Mouse (Mus musculus) intestine, embryonic 14.5 days (tissue): ENCODE results near the gene Sema3d. TPM values are rescaled to one million over a fixed set of nuclear protein-coding genes. Genes with fewer than 3 reads are reported as not detected.

Experiments
- ATAC-seq: fragments of 200-750 bp; cut with Nextera tagmentation; replicated peaks from 2 replicates; pipeline ENCODE4 v1.8.0; 2017; ENCODE audit warnings: low read depth, moderate number of reproducible peaks, moderate TSS enrichment, moderate library complexity; ENCODE audit not compliant: low FRiP score, low TSS enrichment
- DNase-seq: peaks from one replicate; pipeline ENCODE4 v3.0.0-alpha.2; 2018; ENCODE audit warnings: low spot score
- H3K27ac ChIP-seq: fragments of 300-500 bp; sonication (generic); 2 replicates; pipeline ENCODE4 v1.5.1; 2014; ENCODE audit warnings: low read depth, mild to moderate bottlenecking, control low read depth
- H3K27me3 ChIP-seq: fragments of 300-500 bp; sonication (generic); replicated peaks from 2 replicates; pipeline ENCODE4 v1.6.1; 2014; ENCODE audit warnings: low read length, control low read depth; ENCODE audit not compliant: control insufficient read depth, insufficient read depth
- H3K36me3 ChIP-seq: fragments of 300-500 bp; sonication (generic); 2 replicates; pipeline ENCODE4 v1.6.1; 2014; ENCODE audit warnings: low read length, control low read depth; ENCODE audit not compliant: control insufficient read depth, insufficient read depth
- H3K4me1 ChIP-seq: fragments of 300-500 bp; sonication (generic); replicated peaks from 2 replicates; pipeline ENCODE4 v1.6.1; 2014; ENCODE audit warnings: low read length, control low read depth, mixed read lengths; ENCODE audit not compliant: control insufficient read depth, insufficient read depth
- H3K4me2 ChIP-seq: fragments of 300-500 bp; sonication (generic); 2 replicates; pipeline ENCODE4 v1.6.1; 2014; ENCODE audit warnings: low read length
- H3K4me3 ChIP-seq: fragments of 300-500 bp; sonication (generic); 2 replicates; pipeline ENCODE4 v1.5.1; 2014; ENCODE audit warnings: low read depth, low read length, control low read depth, mixed read lengths
- H3K9ac ChIP-seq: fragments of 300-500 bp; sonication (generic); 2 replicates; pipeline ENCODE4 v1.6.1; 2014; ENCODE audit warnings: mild to moderate bottlenecking, low read length
- H3K9me3 ChIP-seq: fragments of 300-500 bp; sonication (generic); 2 replicates; pipeline ENCODE4 v1.6.1; 2016; ENCODE audit warnings: low read length, control low read depth; ENCODE audit not compliant: control insufficient read depth
- whole genome bisulfite sequencing: fragments of 180-500 bp; shearing (Covaris S2); extraction: QIAGEN DNeasy Blood & Tissue Kit; methylation state at CpG from one replicate; pipeline ENCODE4 v1.1.7; 2014; 5-methylcytosine and 5-hydroxymethylcytosine counted together
- polyA plus RNA-seq: library from polyadenylated mRNA; unstranded; fragments of >200 nt; fragmentation: Nextera tagmentation; extraction: Ambion mirVana; gene quantifications from 2 replicates; pipeline ENCODE4 v1.2.1, GENCODE M21; 2014

Gene Sema3d
- polyA plus RNA-seq, 1 experiment from 2014 or later = 12.4 TPM

GRCm38 (mm10) chr5:12563132-12563531 lies 179.9 kb downstream of the Sema3d start:
- H3K4me3 ChIP-seq = no peak overlapping the region
- 83% methylated on average over 11 of the region's 11 CpGs for WGBS
- H3K27me3 ChIP-seq = no peaks in the 10 kb centered on the region
- no peaks in the 10 kb centered on the region for H3K4me1 ChIP-seq
- no peak for DNase-seq
- ATAC-seq = no peak
- H3K9ac ChIP-seq = no peak overlapping the region
- no peak overlapping the region for H3K27ac ChIP-seq
- no peaks in the 10 kb centered on the region for H3K36me3 ChIP-seq
- no peak overlapping the region for H3K4me2 ChIP-seq
- no peaks in the 10 kb centered on the region for H3K9me3 ChIP-seq

- 61% methylated on average over 2 of the region's 2 CpGs for WGBS
- Histone ChIP-seq H3K36me3 (no peaks in the 10 kb centered on the region), H3K4me3 (no peak overlapping the region), H3K9me3 (no peaks in the 10 kb centered on the region), H3K4me2 (no peak overlapping the region), H3K27me3 (no peaks in the 10 kb centered on the region), H3K4me1 (no peaks in the 10 kb centered on the region), H3K9ac (no peak overlapping the region), H3K27ac (no peak overlapping the region)
- ATAC-seq (no peak), DNase-seq (no peak)
Measured at GRCm38 (mm10) chr5:12564602-12565220, 181.5 kb downstream of the Sema3d start.

- Histone ChIP-seq H3K9me3 (no peaks in the 10 kb centered on the region), H3K9ac (no peak overlapping the region), H3K27me3 (no peaks in the 10 kb centered on the region), H3K4me2 (no peak overlapping the region), H3K27ac (no peak overlapping the region), H3K4me1 (no peaks in the 10 kb centered on the region), H3K4me3 (no peak overlapping the region), H3K36me3 (no peaks in the 10 kb centered on the region)
- no peak for ATAC-seq
- WGBS = 56% methylated on average over 1 of the region's 1 CpGs
- DNase-seq = no peak
Measured at GRCm38 (mm10) chr5:12566568-12566967, 183.4 kb downstream of the Sema3d start.

- 60% methylated on average over 4 of the region's 4 CpGs for WGBS
- ATAC-seq = no peak
- no peaks in the 10 kb centered on the region for H3K4me1 ChIP-seq
Measured at GRCm38 (mm10) chr5:12574551-12574950, 191.4 kb downstream of the Sema3d start.

GRCm38 (mm10) chr5:12575262-12575661 lies 192.1 kb downstream of the Sema3d start:
- ATAC-seq = no peak
- Histone ChIP-seq H3K27ac (no peak overlapping the region), H3K4me2 (no peak overlapping the region), H3K9ac (no peak overlapping the region), H3K36me3 (no peaks in the 10 kb centered on the region), H3K4me1 (no peaks in the 10 kb centered on the region), H3K27me3 (no peaks in the 10 kb centered on the region), H3K9me3 (no peaks in the 10 kb centered on the region), H3K4me3 (no peak overlapping the region)
- 39% methylated on average over 1 of the region's 1 CpGs for WGBS
- DNase-seq = no peak

More at GRCm38 (mm10) chr5:12574551-12574950, 191.4 kb downstream of the Sema3d start:
- H3K27ac ChIP-seq = no peak overlapping the region
- H3K4me3 ChIP-seq = no peak overlapping the region
- H3K9me3 ChIP-seq = no peaks in the 10 kb centered on the region
- no peak overlapping the region for H3K4me2 ChIP-seq
- no peaks in the 10 kb centered on the region for H3K27me3 ChIP-seq
- H3K9ac ChIP-seq = no peak overlapping the region
- no peak for DNase-seq
- no peaks in the 10 kb centered on the region for H3K36me3 ChIP-seq

GRCm38 (mm10) chr5:12579752-12580151 lies 196.6 kb downstream of the Sema3d start:
- Histone ChIP-seq H3K36me3 (no peaks in the 10 kb centered on the region), H3K4me1 (no peaks in the 10 kb centered on the region), H3K4me3 (no peak overlapping the region), H3K9ac (no peak overlapping the region), H3K4me2 (no peak overlapping the region), H3K27ac (no peak overlapping the region), H3K27me3 (no peaks in the 10 kb centered on the region), H3K9me3 (no peaks in the 10 kb centered on the region)
- no peak for ATAC-seq
- WGBS = 71% methylated on average over 4 of the region's 4 CpGs
- DNase-seq = no peak

- H3K36me3 ChIP-seq = no peaks in the 10 kb centered on the region
- no peak overlapping the region for H3K4me2 ChIP-seq
- H3K27me3 ChIP-seq = no peaks in the 10 kb centered on the region
- no peak overlapping the region for H3K4me3 ChIP-seq
- H3K9ac ChIP-seq = no peak overlapping the region
- no peak for DNase-seq
- no peak for ATAC-seq
- no peak overlapping the region for H3K27ac ChIP-seq
- H3K4me1 ChIP-seq = no peaks in the 10 kb centered on the region
- 91% methylated on average over 1 of the region's 1 CpGs for WGBS
- H3K9me3 ChIP-seq = no peaks in the 10 kb centered on the region
Measured at GRCm38 (mm10) chr5:12582540-12582939, 199.4 kb downstream of the Sema3d start.

GRCm38 (mm10) chr5:12583293-12583834 lies 200.2 kb downstream of the Sema3d start:
- no peaks in the 10 kb centered on the region for H3K9me3 ChIP-seq
- no peak overlapping the region for H3K4me3 ChIP-seq
- no peak overlapping the region for H3K27ac ChIP-seq
- no peaks in the 10 kb centered on the region for H3K36me3 ChIP-seq
- no peaks in the 10 kb centered on the region for H3K4me1 ChIP-seq
- DNase-seq (no peak), ATAC-seq (no peak)
- H3K27me3 ChIP-seq = no peaks in the 10 kb centered on the region
- WGBS = 74% methylated on average over 3 of the region's 3 CpGs
- no peak overlapping the region for H3K4me2 ChIP-seq
- H3K9ac ChIP-seq = no peak overlapping the region

GRCm38 (mm10) chr5:12584886-12585285 lies 201.7 kb downstream of the Sema3d start:
- Histone ChIP-seq H3K36me3 (no peaks in the 10 kb centered on the region), H3K4me2 (no peak overlapping the region), H3K4me1 (no peaks in the 10 kb centered on the region), H3K9ac (no peak overlapping the region), H3K4me3 (no peak overlapping the region), H3K27me3 (no peaks in the 10 kb centered on the region), H3K9me3 (no peaks in the 10 kb centered on the region), H3K27ac (no peak overlapping the region)
- 91% methylated on average over 9 of the region's 9 CpGs for WGBS
- no peak for ATAC-seq
- DNase-seq = no peak
